Mouse (Mus musculus) forebrain, embryonic 16.5 days (tissue): ENCODE data around the gene Icam2. TPM values are rescaled to one million over a fixed set of nuclear protein-coding genes. Genes with fewer than 3 reads are reported as not detected.

Experiments used
- ATAC-seq: fragments of 200-750 bp; cut with Nextera tagmentation; 2 replicates; pipeline ENCODE4 v1.8.0; 2017; ENCODE audit warnings: mild to moderate bottlenecking, moderate library complexity
- H3K27ac ChIP-seq: fragments of 300-500 bp; sonication (generic); 2 replicates; pipeline ENCODE4 v1.5.1; 2014; ENCODE audit warnings: low read length, control low read depth
- H3K27me3 ChIP-seq: fragments of 300-500 bp; sonication (generic); replicated peaks from 2 replicates; pipeline ENCODE4 v1.6.1; 2014; ENCODE audit warnings: low read length; ENCODE audit not compliant: control insufficient read depth, insufficient read depth
- H3K36me3 ChIP-seq: fragments of 300-500 bp; sonication (generic); 2 replicates; pipeline ENCODE4 v1.6.1; 2014; ENCODE audit not compliant: control insufficient read depth, insufficient read depth
- H3K4me1 ChIP-seq: fragments of 300-500 bp; sonication (generic); replicated peaks from 2 replicates; pipeline ENCODE4 v1.6.1; 2014; ENCODE audit warnings: low read length; ENCODE audit not compliant: control insufficient read depth, insufficient read depth
- H3K4me2 ChIP-seq: fragments of 300-500 bp; sonication (generic); 2 replicates; pipeline ENCODE4 v1.6.1; 2014; ENCODE audit warnings: mild to moderate bottlenecking, low read length, control low read depth
- H3K4me3 ChIP-seq: fragments of 300-500 bp; sonication (generic); replicated peaks from 2 replicates; pipeline ENCODE4 v1.5.1; 2014; ENCODE audit warnings: mild to moderate bottlenecking, low read length, control low read depth
- H3K9ac ChIP-seq: fragments of 300-500 bp; sonication (generic); replicated peaks from 2 replicates; pipeline ENCODE4 v1.6.1; 2014; ENCODE audit warnings: low read depth, low read length, control low read depth
- H3K9me3 ChIP-seq: fragments of 300-500 bp; sonication (generic); 2 replicates; pipeline ENCODE4 v1.6.1; 2016; ENCODE audit warnings: low read length; ENCODE audit not compliant: control insufficient read depth
- WGBS: fragments of 180-500 bp; shearing (Covaris S2); extraction: QIAGEN DNeasy Blood & Tissue Kit; methylation state at CpG from one replicate; pipeline ENCODE4 v1.1.7; 2014; 5-methylcytosine and 5-hydroxymethylcytosine counted together
- polyA plus RNA-seq: library from polyadenylated mRNA; unstranded; fragments of >200 nt; fragmentation: Nextera tagmentation; extraction: Ambion mirVana; gene quantifications from 2 replicates; pipeline ENCODE4 v1.2.1, GENCODE M21; 2015

The Icam2 gene
- polyA plus RNA-seq, 1 experiment from 2014 or later, result 12.6 TPM

DNA sequence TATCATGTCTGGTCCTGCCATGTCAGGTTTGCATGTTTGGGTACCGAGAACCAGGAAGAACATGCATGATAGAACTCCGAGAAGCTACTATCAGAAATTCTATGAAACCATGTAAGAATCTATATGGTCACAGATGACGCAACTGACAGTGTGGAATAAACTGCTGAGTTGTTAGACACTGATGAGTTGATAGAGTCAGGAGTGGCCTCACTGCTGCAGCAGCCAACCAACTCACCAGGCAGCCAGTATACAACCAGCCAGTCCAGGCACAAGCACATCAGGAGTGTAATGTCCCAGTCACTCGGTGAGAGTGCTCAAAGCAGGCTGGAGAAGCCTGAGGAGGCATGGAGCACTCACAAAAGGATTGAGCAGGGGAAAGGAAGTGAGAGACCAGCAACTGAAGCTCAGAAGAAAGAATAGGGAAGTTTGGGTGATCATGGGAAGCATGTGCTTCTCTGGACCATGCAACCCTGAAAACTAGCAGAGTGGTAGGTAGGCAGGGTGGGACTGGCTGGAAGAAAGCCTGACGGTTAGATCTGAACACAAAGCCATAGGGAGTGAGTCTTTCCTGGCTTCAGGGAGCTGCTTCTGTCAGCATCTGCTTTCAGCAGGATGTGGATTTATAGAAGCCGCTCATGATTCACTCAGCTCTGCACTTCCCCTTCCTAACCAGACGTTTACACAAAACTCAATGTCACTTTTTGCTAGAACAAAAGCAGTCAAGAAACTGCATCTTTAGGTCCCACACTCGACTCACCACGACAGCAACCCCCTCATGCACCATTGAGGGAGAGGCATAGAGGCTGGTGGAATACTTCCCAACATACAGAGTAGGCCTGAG lies 31.6 kb upstream of the Icam2 start:
- H3K4me3 ChIP-seq, result no peak overlapping the region
- ATAC-seq, result no peak
- H3K4me1 ChIP-seq, result no peaks in the 10 kb centered on the region
- H3K36me3 ChIP-seq, result no peaks in the 10 kb centered on the region; the same call in 1 of the 2 replicates
- H3K9ac ChIP-seq, result no peak overlapping the region
- no peaks in the 10 kb centered on the region for H3K9me3 ChIP-seq
- H3K4me2 ChIP-seq, result no peak overlapping the region
- no peaks in the 10 kb centered on the region for H3K27me3 ChIP-seq
- no peak overlapping the region for H3K27ac ChIP-seq
- WGBS, result 84% methylated on average over 9 of the region's 9 CpGs

DNA sequence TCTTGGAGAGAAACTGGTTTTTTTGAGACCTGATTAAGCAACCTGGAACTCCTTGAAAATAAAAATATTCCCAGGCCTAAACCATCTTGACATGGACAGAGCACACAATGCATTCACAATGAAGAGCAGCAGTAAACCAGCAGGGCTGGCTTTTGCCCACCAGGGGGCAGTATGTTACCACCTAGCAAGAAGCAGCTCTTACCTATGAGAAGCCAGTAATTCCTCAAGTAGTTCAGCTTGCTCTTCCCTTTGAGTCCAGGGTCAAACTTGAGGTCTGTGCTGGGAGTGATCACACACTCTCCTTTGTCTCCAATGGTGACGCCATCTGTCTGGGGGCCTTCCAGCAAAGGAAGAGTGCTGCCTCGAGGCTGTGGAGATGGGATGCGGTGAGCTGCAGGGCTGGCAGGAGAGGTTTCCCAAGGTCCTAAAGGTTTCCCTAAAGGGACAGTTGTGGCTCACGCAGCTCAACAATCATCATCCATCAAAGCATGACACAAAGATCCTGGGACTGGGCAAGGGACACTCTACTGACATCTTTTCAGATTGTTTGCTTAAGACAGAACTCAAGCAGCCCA lies 30.8 kb upstream of the Icam2 start:
- 0 out of 2 replicates have a peak, but pooled peaks have one; percentile 54 for ATAC-seq
- no peak overlapping the region for H3K4me3 ChIP-seq
- H3K27ac ChIP-seq, result no peak overlapping the region
- H3K4me2 ChIP-seq, result no peak overlapping the region
- H3K9ac ChIP-seq, result no peak overlapping the region
- 47% methylated on average over 4 of the region's 4 CpGs for WGBS
- no peaks in the 10 kb centered on the region for H3K9me3 ChIP-seq
- no peaks in the 10 kb centered on the region for H3K4me1 ChIP-seq
- no peaks in the 10 kb centered on the region; the same call in 1 of the 2 replicates for H3K36me3 ChIP-seq
- no peaks in the 10 kb centered on the region for H3K27me3 ChIP-seq

DNA sequence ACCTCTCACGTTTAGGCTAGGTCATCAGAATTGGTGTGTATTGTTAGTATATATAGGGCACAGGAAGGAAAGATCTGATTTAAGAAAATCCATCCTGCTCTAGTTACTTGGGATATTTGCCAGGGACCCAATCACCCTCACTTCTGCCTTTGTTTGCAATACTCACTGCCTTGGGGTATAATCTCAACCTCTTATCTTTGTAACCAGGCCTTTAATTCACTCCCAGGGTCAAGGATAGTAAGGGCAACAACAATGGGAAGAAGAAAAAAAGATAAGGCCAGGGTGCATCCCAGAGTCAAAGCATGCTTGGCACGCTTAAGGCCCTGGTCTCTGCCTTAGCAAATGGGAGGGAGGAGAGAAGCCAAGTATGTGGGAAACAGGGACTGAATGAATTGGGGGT lies 30.0 kb upstream of the Icam2 start:
- H3K27me3 ChIP-seq, result no peaks in the 10 kb centered on the region
- no peak for ATAC-seq
- H3K36me3 ChIP-seq, result no peaks in the 10 kb centered on the region; the same call in 1 of the 2 replicates
- no peak overlapping the region for H3K4me2 ChIP-seq
- H3K4me1 ChIP-seq, result no peaks in the 10 kb centered on the region
- 90% methylated on average over 2 of the region's 2 CpGs for WGBS
- H3K27ac ChIP-seq, result no peak overlapping the region
- H3K9me3 ChIP-seq, result no peaks in the 10 kb centered on the region
- H3K4me3 ChIP-seq, result no peak overlapping the region
- no peak overlapping the region for H3K9ac ChIP-seq

DNA sequence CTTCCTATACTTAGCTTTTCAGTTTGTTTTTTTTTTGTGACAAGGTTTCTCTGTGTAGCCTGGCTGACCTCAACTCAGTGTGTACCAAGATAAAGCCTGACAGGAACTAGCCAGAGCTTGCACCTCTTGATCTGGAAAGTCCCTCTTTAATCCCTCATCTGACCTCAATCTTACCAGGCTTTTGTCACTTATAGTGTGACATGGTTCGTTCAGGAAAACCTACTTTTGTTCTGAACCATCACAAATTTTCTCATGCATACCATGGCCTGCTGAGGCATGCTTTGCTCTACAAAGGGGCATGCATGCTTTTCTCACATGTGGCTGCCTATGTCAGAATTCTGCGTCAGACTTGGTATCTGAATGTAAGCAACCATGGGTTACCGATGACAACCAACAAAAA lies 28.5 kb upstream of the Icam2 start:
- no peak for ATAC-seq
- no peak overlapping the region for H3K9ac ChIP-seq
- no peak overlapping the region for H3K4me3 ChIP-seq
- H3K9me3 ChIP-seq, result no peaks in the 10 kb centered on the region
- H3K4me2 ChIP-seq, result no peak overlapping the region
- H3K4me1 ChIP-seq, result no peaks in the 10 kb centered on the region
- WGBS, result 62% methylated on average over 3 of the region's 3 CpGs
- H3K27me3 ChIP-seq, result no peaks in the 10 kb centered on the region
- no peak overlapping the region for H3K27ac ChIP-seq
- peaks cover 2% of the 10 kb centered on the region; the same call in 1 of the 2 replicates for H3K36me3 ChIP-seq

DNA sequence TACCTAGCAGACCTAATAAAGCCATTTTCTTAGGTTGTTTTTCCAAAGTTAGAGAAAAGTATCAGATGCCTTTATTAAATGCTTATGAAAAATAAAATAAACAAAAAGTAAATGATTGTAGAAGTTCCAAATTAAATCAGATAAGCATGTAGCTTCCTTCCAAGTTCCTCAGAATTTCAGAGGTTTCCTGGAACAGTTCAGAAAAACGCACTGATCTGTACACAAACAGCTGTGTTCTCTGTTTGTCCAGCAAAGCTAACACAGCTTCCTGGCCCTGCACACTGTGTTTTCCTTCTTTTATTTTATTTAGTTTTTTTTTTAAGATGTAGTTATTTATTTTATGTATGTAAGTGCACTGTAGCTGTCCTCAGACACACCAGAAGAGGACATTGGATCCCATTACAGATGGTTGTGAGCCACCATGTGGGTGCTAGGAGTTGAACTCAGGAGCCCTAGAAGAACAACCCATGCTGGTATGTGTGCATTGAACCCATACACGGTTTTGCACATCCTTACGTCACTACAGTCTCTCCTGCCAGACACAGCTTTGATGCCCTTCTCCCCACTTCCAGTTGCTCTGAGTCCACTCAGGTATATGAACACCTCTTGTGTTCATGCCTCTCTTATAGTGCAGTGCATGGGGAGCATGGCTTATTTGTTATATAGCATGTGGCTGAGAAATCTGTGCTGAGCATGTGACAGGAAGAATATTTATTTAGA lies 24.9 kb upstream of the Icam2 start:
- ATAC-seq, result no peak
- H3K27me3 ChIP-seq, result no peaks in the 10 kb centered on the region
- H3K4me3 ChIP-seq, result no peak overlapping the region
- H3K4me2 ChIP-seq, result no peak overlapping the region
- 89% methylated on average over 3 of the region's 3 CpGs for WGBS
- H3K4me1 ChIP-seq, result no peaks in the 10 kb centered on the region
- H3K36me3 ChIP-seq, result peaks cover 2% of the 10 kb centered on the region; the same call in 1 of the 2 replicates
- H3K9me3 ChIP-seq, result no peaks in the 10 kb centered on the region
- H3K9ac ChIP-seq, result no peak overlapping the region
- H3K27ac ChIP-seq, result no peak overlapping the region

DNA sequence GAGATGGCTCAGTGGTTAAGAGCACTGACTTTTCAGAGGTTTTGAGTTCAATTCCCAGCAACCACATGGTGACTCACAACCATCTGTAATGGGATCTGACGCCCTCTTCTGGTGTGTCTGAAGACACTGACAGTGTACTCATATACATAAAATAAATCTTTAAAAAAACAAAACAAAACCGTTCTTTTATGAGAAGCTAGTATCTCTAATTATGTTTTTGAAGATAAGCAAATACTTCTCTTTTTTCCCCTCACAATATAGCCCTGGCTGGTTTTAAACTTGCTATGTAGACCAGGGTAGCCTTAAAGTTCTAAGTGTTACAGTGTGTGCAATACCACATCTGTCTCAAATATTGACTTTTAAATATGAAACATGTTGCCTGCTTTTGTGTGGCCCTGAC lies 23.3 kb upstream of the Icam2 start:
- no peak overlapping the region for H3K4me2 ChIP-seq
- 85% methylated on average over 2 of the region's 2 CpGs for WGBS
- peaks cover 4% of the 10 kb centered on the region for H3K36me3 ChIP-seq
- H3K4me3 ChIP-seq, result no peak overlapping the region
- H3K9me3 ChIP-seq, result no peaks in the 10 kb centered on the region
- no peaks in the 10 kb centered on the region for H3K27me3 ChIP-seq
- ATAC-seq, result no peak
- H3K27ac ChIP-seq, result no peak overlapping the region
- H3K9ac ChIP-seq, result no peak overlapping the region
- H3K4me1 ChIP-seq, result no peaks in the 10 kb centered on the region

DNA sequence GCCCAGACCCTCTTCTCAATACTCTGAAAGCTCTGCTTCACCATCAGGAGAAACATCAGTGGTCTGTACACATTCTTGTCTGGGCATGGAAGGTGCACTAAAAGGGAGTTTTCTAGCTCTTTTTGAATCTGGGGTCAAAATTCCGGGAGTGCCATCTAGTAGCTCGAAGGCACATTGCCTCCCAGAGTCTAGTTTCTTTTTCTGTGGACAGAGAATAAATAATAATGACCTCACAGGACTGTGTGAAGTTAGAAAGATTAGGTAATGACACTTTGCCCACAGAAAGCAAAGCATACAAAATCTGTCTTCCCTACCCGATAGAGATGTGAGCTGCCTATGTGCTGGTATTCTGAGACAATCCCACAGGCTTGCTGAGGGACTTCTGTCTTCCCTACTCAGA lies 22.6 kb upstream of the Icam2 start:
- Histone ChIP-seq H3K36me3 (peaks cover 4% of the 10 kb centered on the region), H3K4me3 (no peak overlapping the region), H3K27me3 (no peaks in the 10 kb centered on the region), H3K9me3 (no peaks in the 10 kb centered on the region), H3K4me2 (no peak overlapping the region), H3K9ac (no peak overlapping the region), H3K27ac (no peak overlapping the region), H3K4me1 (no peaks in the 10 kb centered on the region)
- WGBS, result 93% methylated on average over 3 of the region's 3 CpGs
- no peak for ATAC-seq

DNA sequence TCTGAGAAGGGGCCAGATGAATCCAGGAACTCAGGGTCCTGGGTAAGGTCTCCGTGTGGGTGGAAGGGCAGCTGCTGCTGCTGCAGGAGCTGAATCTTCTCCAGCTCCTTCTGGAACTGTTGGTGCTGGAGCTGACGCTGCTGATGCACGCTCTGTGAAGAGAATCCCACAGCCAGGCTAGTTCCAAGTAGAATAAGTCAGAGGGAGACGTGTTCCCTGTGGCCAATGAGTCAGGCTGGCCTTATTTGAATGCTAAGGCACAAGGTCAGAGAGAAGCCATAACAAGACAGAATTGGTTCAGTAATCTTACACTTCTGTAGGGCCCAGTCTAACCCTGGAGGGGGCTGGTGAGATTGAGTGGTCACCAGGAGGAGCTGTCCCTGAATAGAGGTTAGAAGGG lies 22.1 kb upstream of the Icam2 start:
- Histone ChIP-seq H3K9ac (no peak overlapping the region), H3K9me3 (no peaks in the 10 kb centered on the region), H3K4me1 (no peaks in the 10 kb centered on the region), H3K4me2 (no peak overlapping the region), H3K27ac (no peak overlapping the region), H3K27me3 (no peaks in the 10 kb centered on the region), H3K36me3 (peaks cover 4% of the 10 kb centered on the region), H3K4me3 (no peak overlapping the region)
- 77% methylated on average over 4 of the region's 4 CpGs for WGBS
- no peak for ATAC-seq

DNA sequence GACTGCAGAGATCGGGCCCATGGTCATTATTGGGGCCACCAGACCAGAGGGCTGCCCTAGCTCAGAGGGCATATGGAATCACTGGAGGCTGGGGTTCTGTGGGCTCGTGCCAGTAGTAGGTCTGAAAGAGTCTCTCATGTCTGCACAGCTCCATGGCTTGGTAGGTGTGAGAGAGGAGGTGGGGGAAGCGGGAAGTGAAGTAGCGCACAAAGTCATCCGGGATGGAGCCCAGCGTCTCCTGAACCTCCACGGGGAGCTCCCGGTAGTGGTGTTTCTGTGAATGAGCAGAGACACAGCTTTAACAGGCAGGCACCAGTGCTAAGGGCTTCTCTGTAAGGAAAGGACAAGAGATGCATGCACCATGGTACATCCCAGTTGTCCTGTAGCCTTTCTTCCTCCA lies 10.6 kb upstream of the Icam2 start:
- Histone ChIP-seq H3K27me3 (no peaks in the 10 kb centered on the region), H3K36me3 (peaks cover 9% of the 10 kb centered on the region; the same call in 1 of the 2 replicates), H3K9me3 (no peaks in the 10 kb centered on the region), H3K27ac (no peak overlapping the region), H3K4me2 (no peak overlapping the region), H3K4me1 (no peaks in the 10 kb centered on the region), H3K4me3 (no peak overlapping the region), H3K9ac (no peak overlapping the region)
- WGBS, result 94% methylated on average over 8 of the region's 8 CpGs
- ATAC-seq, result no peak
